Mouse (Mus musculus) forebrain, embryonic 15.5 days (tissue): ENCODE measurements at regions not wholly inside any gene's neighbourhood (a gene's known extent, or its start where the extent isn't known, plus 50 kb on each side); places are given as distances from the start of the nearest gene placed in this dataset.
"Not testable (repeated sequence)": the region's sequence is repeated elsewhere in the genome, so short reads cannot be mapped to it uniquely, and the experiment has no call there.

Experiments
- ATAC-seq: fragments of 200-750 bp; cut with Nextera tagmentation; replicated peaks from 2 replicates; pipeline ENCODE4 v1.8.0; 2017; ENCODE audit warnings: mild to moderate bottlenecking, moderate TSS enrichment, moderate library complexity
- H3K27ac ChIP-seq: fragments of 300-500 bp; sonication (generic); replicated peaks from 2 replicates; pipeline ENCODE4 v1.5.1; 2015; ENCODE audit warnings: mild to moderate bottlenecking, inconsistent platforms
- H3K27me3 ChIP-seq: fragments of 300-500 bp; sonication (generic); 2 replicates; pipeline ENCODE4 v1.6.1; 2015; ENCODE audit warnings: inconsistent platforms
- H3K36me3 ChIP-seq: fragments of 300-500 bp; sonication (generic); 2 replicates; pipeline ENCODE4 v1.6.1; 2015; ENCODE audit warnings: mild to moderate bottlenecking, inconsistent platforms
- H3K4me1 ChIP-seq: fragments of 300-500 bp; sonication (generic); 2 replicates; pipeline ENCODE4 v1.6.1; 2015; ENCODE audit warnings: inconsistent platforms
- H3K4me2 ChIP-seq: fragments of 300-500 bp; sonication (generic); replicated peaks from 2 replicates; pipeline ENCODE4 v1.6.1; 2015; ENCODE audit warnings: mild to moderate bottlenecking, inconsistent platforms
- H3K4me3 ChIP-seq: fragments of 300-500 bp; sonication (generic); 2 replicates; pipeline ENCODE4 v1.5.1; 2015; ENCODE audit warnings: mild to moderate bottlenecking, inconsistent platforms
- H3K9ac ChIP-seq: fragments of 300-500 bp; sonication (generic); replicated peaks from 2 replicates; pipeline ENCODE4 v1.6.1; 2015; ENCODE audit warnings: mild to moderate bottlenecking, inconsistent platforms
- H3K9me3 ChIP-seq: fragments of 300-500 bp; sonication (generic); 2 replicates; pipeline ENCODE4 v1.6.1; 2016; ENCODE audit warnings: inconsistent platforms
- WGBS: fragments of 180-500 bp; shearing (Covaris S2); methylation state at CpG from one replicate; pipeline ENCODE4 v1.1.7; 2015; ENCODE audit warnings: mixed read lengths; 5-methylcytosine and 5-hydroxymethylcytosine counted together

GRCm38 (mm10) chr6:67631617-67632016, 96.0 kb upstream of the Tacstd2 start:
- Histone ChIP-seq H3K27me3 (no peaks in the 10 kb centered on the region), H3K4me3 (no peak overlapping the region), H3K36me3 (no peaks in the 10 kb centered on the region), H3K27ac (no peak overlapping the region), H3K4me2 (no peak overlapping the region), H3K4me1 (no peaks in the 10 kb centered on the region), H3K9me3 (no peaks in the 10 kb centered on the region), H3K9ac (no peak overlapping the region)
- ATAC-seq: no peak

- no peaks in the 10 kb centered on the region for H3K4me1 ChIP-seq
- H3K9me3 ChIP-seq: no peaks in the 10 kb centered on the region
- WGBS: 60% methylated on average over 1 of the region's 1 CpGs
- no peak overlapping the region for H3K9ac ChIP-seq
- no peaks in the 10 kb centered on the region for H3K36me3 ChIP-seq
- no peak overlapping the region for H3K4me2 ChIP-seq
- no peak overlapping the region for H3K4me3 ChIP-seq
- no peaks in the 10 kb centered on the region for H3K27me3 ChIP-seq
- 0 out of 2 replicates have a peak, but pooled peaks have one; percentile 46 for ATAC-seq
- H3K27ac ChIP-seq: no peak overlapping the region
Observed at GRCm38 (mm10) chr6:67610402-67610801, 74.8 kb upstream of the Tacstd2 start.

GRCm38 (mm10) chr6:67609461-67609860, 73.9 kb upstream of the Tacstd2 start:
- 53% methylated on average over 1 of the region's 1 CpGs for WGBS

More at GRCm38 (mm10) chr6:67609461-67609860, 73.9 kb upstream of the Tacstd2 start:
- H3K9me3 ChIP-seq, H3K4me1 ChIP-seq, H3K27me3 ChIP-seq, H3K4me2 ChIP-seq, H3K9ac ChIP-seq, H3K27ac ChIP-seq, H3K36me3 ChIP-seq, ATAC-seq, H3K4me3 ChIP-seq: not testable (repeated sequence)
